Mouse (Mus musculus) intestine, embryonic 16.5 days (tissue): ENCODE measurements around the gene Rfwd3. TPM values are rescaled to one million over a fixed set of nuclear protein-coding genes. Genes with fewer than 3 reads are reported as not detected.
A peak's percentile ranks its signal among the peaks of the same experiment; 100 is the strongest.
"Not testable (repeated sequence)": the region's sequence is repeated elsewhere in the genome, so short reads cannot be mapped to it uniquely, and the experiment has no call there.

ENCODE experiments used
- ATAC-seq: fragments of 200-750 bp; cut with Nextera tagmentation; 2 replicates; pipeline ENCODE4 v1.8.0; 2017; ENCODE audit warnings: moderate TSS enrichment, moderate library complexity
- H3K27ac ChIP-seq: fragments of 300-500 bp; sonication (generic); 2 replicates; pipeline ENCODE4 v1.5.1; 2014; ENCODE audit warnings: mild to moderate bottlenecking, low read length
- H3K27me3 ChIP-seq: fragments of 300-500 bp; sonication (generic); replicated peaks from 2 replicates; pipeline ENCODE4 v1.6.1; 2014; ENCODE audit warnings: low read length, control low read depth, mixed read lengths; ENCODE audit not compliant: control insufficient read depth, insufficient read depth
- H3K36me3 ChIP-seq: fragments of 300-500 bp; sonication (generic); 2 replicates; pipeline ENCODE4 v1.6.1; 2014; ENCODE audit warnings: low read length, control low read depth; ENCODE audit not compliant: control insufficient read depth, insufficient read depth
- H3K4me1 ChIP-seq: fragments of 300-500 bp; sonication (generic); 2 replicates; pipeline ENCODE4 v1.6.1; 2014; ENCODE audit warnings: low read length, control low read depth, mixed read lengths; ENCODE audit not compliant: control insufficient read depth, insufficient read depth
- H3K4me2 ChIP-seq: fragments of 300-500 bp; sonication (generic); 2 replicates; pipeline ENCODE4 v1.6.1; 2014; ENCODE audit warnings: low read depth, low read length, control low read depth
- H3K4me3 ChIP-seq: fragments of 300-500 bp; sonication (generic); 2 replicates; pipeline ENCODE4 v1.5.1; 2014; ENCODE audit warnings: mild to moderate bottlenecking, low read length
- H3K9ac ChIP-seq: fragments of 300-500 bp; sonication (generic); 2 replicates; pipeline ENCODE4 v1.6.1; 2014; ENCODE audit warnings: low read depth, low read length
- H3K9me3 ChIP-seq: fragments of 300-500 bp; sonication (generic); 2 replicates; pipeline ENCODE4 v1.6.1; 2016; ENCODE audit warnings: low read length, control low read depth; ENCODE audit not compliant: control insufficient read depth
- WGBS: fragments of 180-500 bp; shearing (Covaris S2); extraction: QIAGEN DNeasy Blood & Tissue Kit; methylation state at CpG from one replicate; pipeline ENCODE4 v1.1.7; 2014; 5-methylcytosine and 5-hydroxymethylcytosine counted together
- polyA plus RNA-seq: library from polyadenylated mRNA; unstranded; fragments of >200 nt; fragmentation: Nextera tagmentation; extraction: Ambion mirVana; gene quantifications from 2 replicates; pipeline ENCODE4 v1.2.1, GENCODE M21; 2015

The Rfwd3 gene
- polyA plus RNA-seq, 1 experiment from 2014 or later = 44.7 TPM

- H3K36me3 ChIP-seq = no peaks in the 10 kb centered on the region
- no peaks in the 10 kb centered on the region for H3K27me3 ChIP-seq
- H3K27ac ChIP-seq = no peak overlapping the region
- ATAC-seq = no peak
- no peak overlapping the region for H3K9ac ChIP-seq
- H3K4me1 ChIP-seq = no peaks in the 10 kb centered on the region
- no peaks in the 10 kb centered on the region for H3K9me3 ChIP-seq
- 82% methylated on average over 12 of the region's 12 CpGs for WGBS
- no peak overlapping the region for H3K4me2 ChIP-seq
- H3K4me3 ChIP-seq = no peak overlapping the region
Measured at GRCm38 (mm10) chr8:111314729-111315128, 14.7 kb upstream of the Rfwd3 start.

GRCm38 (mm10) chr8:111313961-111314360 lies 13.9 kb upstream of the Rfwd3 start:
- 95% methylated on average over 6 of the region's 6 CpGs for WGBS

GRCm38 (mm10) chr8:111312758-111313162 lies 12.7 kb upstream of the Rfwd3 start:
- H3K4me1 ChIP-seq = no peaks in the 10 kb centered on the region
- no peak; the same call in 1 of the 2 replicates for ATAC-seq
- 71% methylated on average over 3 of the region's 3 CpGs for WGBS

More at GRCm38 (mm10) chr8:111313961-111314360, 13.9 kb upstream of the Rfwd3 start:
- H3K4me3 ChIP-seq, H3K27me3 ChIP-seq, H3K4me2 ChIP-seq, H3K9me3 ChIP-seq, H3K27ac ChIP-seq, H3K9ac ChIP-seq, ATAC-seq, H3K36me3 ChIP-seq, H3K4me1 ChIP-seq: not testable (repeated sequence)

GRCm38 (mm10) chr8:111310006-111310405 lies 10.0 kb upstream of the Rfwd3 start:
- not testable (repeated sequence) for H3K4me2 ChIP-seq, H3K9me3 ChIP-seq, ATAC-seq, H3K27ac ChIP-seq, H3K36me3 ChIP-seq, H3K27me3 ChIP-seq, H3K9ac ChIP-seq, H3K4me3 ChIP-seq, H3K4me1 ChIP-seq
- 89% methylated on average over 15 of the region's 15 CpGs for WGBS

More at GRCm38 (mm10) chr8:111312758-111313162, 12.7 kb upstream of the Rfwd3 start:
- no peaks in the 10 kb centered on the region for H3K36me3 ChIP-seq
- H3K27me3 ChIP-seq = no peaks in the 10 kb centered on the region
- H3K4me3 ChIP-seq = no peak overlapping the region
- H3K27ac ChIP-seq = no peak overlapping the region
- no peak overlapping the region for H3K4me2 ChIP-seq
- no peak overlapping the region for H3K9ac ChIP-seq
- H3K9me3 ChIP-seq = no peaks in the 10 kb centered on the region

- no peak overlapping the region for H3K4me3 ChIP-seq
- no peak for ATAC-seq
Measured at GRCm38 (mm10) chr8:111305031-111305730, 5.2 kb upstream of the Rfwd3 start.

GRCm38 (mm10) chr8:111304359-111304758 lies 4.3 kb upstream of the Rfwd3 start:
- no peak for ATAC-seq
- no peak overlapping the region for H3K4me2 ChIP-seq
- H3K4me3 ChIP-seq = no peak overlapping the region
- H3K27me3 ChIP-seq = no peaks in the 10 kb centered on the region
- no peaks in the 10 kb centered on the region for H3K36me3 ChIP-seq
- no peaks in the 10 kb centered on the region for H3K9me3 ChIP-seq
- H3K9ac ChIP-seq = no peak overlapping the region
- WGBS = 90% methylated on average over 3 of the region's 3 CpGs
- no peak overlapping the region for H3K27ac ChIP-seq
- H3K4me1 ChIP-seq = no peaks in the 10 kb centered on the region

More at GRCm38 (mm10) chr8:111305031-111305730, 5.2 kb upstream of the Rfwd3 start:
- Histone ChIP-seq H3K9me3 (no peaks in the 10 kb centered on the region), H3K9ac (no peak overlapping the region), H3K27me3 (no peaks in the 10 kb centered on the region), H3K4me2 (no peak overlapping the region), H3K4me1 (no peaks in the 10 kb centered on the region), H3K36me3 (no peaks in the 10 kb centered on the region), H3K27ac (no peak overlapping the region)
- 33% methylated on average over 5 of the region's 5 CpGs for WGBS

GRCm38 (mm10) chr8:111303076-111303803 lies 3.2 kb upstream of the Rfwd3 start:
- H3K27ac ChIP-seq, H3K4me1 ChIP-seq, H3K36me3 ChIP-seq, H3K9me3 ChIP-seq, H3K4me2 ChIP-seq, H3K4me3 ChIP-seq, H3K9ac ChIP-seq, ATAC-seq, H3K27me3 ChIP-seq: not testable (repeated sequence)
- 74% methylated on average over 5 of the region's 5 CpGs for WGBS

- peak overlapping the region; percentile 48; the same call in 1 of the 2 replicates for H3K27ac ChIP-seq
- peak overlapping the region; percentile 42 for H3K4me2 ChIP-seq
- no peaks in the 10 kb centered on the region for H3K27me3 ChIP-seq
- H3K36me3 ChIP-seq = peaks cover 6% of the 10 kb centered on the region; the same call in 1 of the 2 replicates
- 65% methylated on average over 11 of the region's 11 CpGs for whole genome bisulfite sequencing
- peaks cover 7% of the 10 kb centered on the region; the same call in 1 of the 2 replicates for H3K4me1 ChIP-seq
- no peaks in the 10 kb centered on the region for H3K9me3 ChIP-seq
- H3K4me3 ChIP-seq = peak overlapping the region; percentile 33
- no peak overlapping the region for H3K9ac ChIP-seq
- no peak for ATAC-seq
Measured at GRCm38 (mm10) chr8:111300597-111301546, 850 bp upstream of the Rfwd3 start.

- peak overlapping the region; percentile 59 for H3K4me2 ChIP-seq
- H3K9me3 ChIP-seq = no peaks in the 10 kb centered on the region
- H3K9ac ChIP-seq = peak overlapping the region; percentile 95
- ATAC-seq = peak; percentile 21
- peak overlapping the region; percentile 88 for H3K4me3 ChIP-seq
- peak overlapping the region; percentile 91 for H3K27ac ChIP-seq
- H3K27me3 ChIP-seq = no peaks in the 10 kb centered on the region
- under 1% methylated on average over 28 of the region's 28 CpGs for WGBS
- H3K36me3 ChIP-seq = peaks cover 8% of the 10 kb centered on the region
- peaks cover 7% of the 10 kb centered on the region; the same call in 1 of the 2 replicates for H3K4me1 ChIP-seq
Measured at GRCm38 (mm10) chr8:111299363-111299820, 630 bp downstream of the Rfwd3 start.
